Mouse (Mus musculus): ENCODE data around the gene Nxph3.

DNA sequence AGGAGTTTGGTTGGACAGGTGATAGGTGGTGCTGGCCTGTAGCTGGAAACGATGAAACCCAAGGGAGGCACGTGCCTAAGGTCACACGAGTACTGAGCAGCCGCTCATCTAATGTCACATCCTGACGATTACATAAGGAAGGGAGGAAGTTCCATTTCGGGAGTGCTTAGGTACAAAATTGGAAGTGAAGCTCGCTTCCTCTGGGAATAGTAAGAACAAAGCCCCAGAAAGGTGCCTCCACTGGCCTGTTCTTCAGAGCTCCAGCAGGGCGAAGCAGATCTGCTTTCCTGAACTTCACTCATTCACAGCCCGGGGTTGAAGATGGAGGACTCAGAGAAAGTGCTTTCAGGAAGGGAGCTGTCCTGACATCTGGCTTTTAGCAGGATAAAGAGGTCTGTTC, 20.4 kb downstream of the Nxph3 start:
- TF ChIP-seq CTCF (IDR thresholded peaks at IDR 0.05) = no peak
- TF ChIP-seq EP300 (IDR thresholded peaks at IDR 0.05) = no peak
